8 mouse cellular contexts compared by ENCODE assay signal in genomic region chr7:142386621-142387201, GRCm38 (mm10). TPM values are rescaled to one million over a fixed set of nuclear protein-coding genes. Genes with fewer than 3 reads are reported as not detected.
A peak's percentile ranks its signal among the peaks of the same experiment; 100 is the strongest.
DNase-seq lines count a peak whose midpoint lies in the region; ATAC-seq lines count a peak whose summit lies in the region.

No protein-coding gene starts in this region.

- peak overlapping the region; percentile 87 for H3K4me3 ChIP-seq in forebrain, embryonic 13.5 days
- H3K4me3 ChIP-seq in kidney, embryonic 16.5 days (ENCODE audit: low read length), result peak overlapping the region; percentile 83
- H3K4me3 ChIP-seq in midbrain, embryonic 13.5 days (replicated peaks), result peak overlapping the region; percentile 85

- H3K4me2 ChIP-seq in forebrain, embryonic 13.5 days, result peak overlapping the region; percentile 90
- H3K4me2 ChIP-seq in kidney, embryonic 16.5 days (replicated peaks; ENCODE audit: low read depth, low read length), result peak overlapping the region; percentile 93
- peak overlapping the region; percentile 91 for H3K4me2 ChIP-seq in midbrain, embryonic 13.5 days (replicated peaks)

- peaks cover 21% of the 10 kb centered on the region for H3K4me1 ChIP-seq in forebrain, embryonic 13.5 days
- H3K4me1 ChIP-seq in kidney, embryonic 16.5 days (ENCODE audit: insufficient read depth, low read length), result peaks cover 19% of the 10 kb centered on the region
- peaks cover 22% of the 10 kb centered on the region for H3K4me1 ChIP-seq in midbrain, embryonic 13.5 days (replicated peaks)

- 0 out of 2 replicates have a peak, but pooled peaks cover 5% of the 10 kb centered on the region for H3K27me3 ChIP-seq in forebrain, embryonic 13.5 days
- H3K27me3 ChIP-seq in kidney, embryonic 16.5 days (ENCODE audit: insufficient read depth, low read length), result no peaks in the 10 kb centered on the region
- H3K27me3 ChIP-seq in midbrain, embryonic 13.5 days, result no peaks in the 10 kb centered on the region

- 69% methylated on average over 6 of the region's 6 CpGs for WGBS in forebrain, embryonic 13.5 days
- 46% methylated on average over 6 of the region's 6 CpGs for WGBS in kidney, embryonic 16.5 days
- WGBS in midbrain, embryonic 13.5 days, result 67% methylated on average over 6 of the region's 6 CpGs

- H3K9me3 ChIP-seq in forebrain, embryonic 13.5 days (replicated peaks), result no peaks in the 10 kb centered on the region
- no peaks in the 10 kb centered on the region for H3K9me3 ChIP-seq in kidney, embryonic 16.5 days (ENCODE audit: low read length)
- H3K9me3 ChIP-seq in midbrain, embryonic 13.5 days, result no peaks in the 10 kb centered on the region

- peak overlapping the region; percentile 25; the same call in 1 of the 2 replicates for H3K27ac ChIP-seq in forebrain, embryonic 13.5 days
- peak overlapping the region; percentile 88; the same call in 1 of the 2 replicates for H3K27ac ChIP-seq in kidney, embryonic 16.5 days (ENCODE audit: low read length)
- H3K27ac ChIP-seq in midbrain, embryonic 13.5 days, result no peak overlapping the region

- peak overlapping the region; percentile 78 for H3K9ac ChIP-seq in forebrain, embryonic 13.5 days
- peak overlapping the region; percentile 91 for H3K9ac ChIP-seq in kidney, embryonic 16.5 days (replicated peaks; ENCODE audit: low read length)
- H3K9ac ChIP-seq in midbrain, embryonic 13.5 days (replicated peaks), result peak overlapping the region; percentile 92

- DNase-seq in kidney, adult 11 months, result peak; percentile 47
- DNase-seq in kidney, adult 18-20 months, result no peak
- DNase-seq in adrenal gland, adult 2 months, result peak; percentile 83
- no peak for DNase-seq in urinary bladder, adult 2 months (ENCODE audit: low spot score)
- no peak for DNase-seq in testis, postnatal 10 days (ENCODE audit: low spot score)

- peaks cover 39% of the 10 kb centered on the region for H3K36me3 ChIP-seq in forebrain, embryonic 13.5 days (ENCODE audit: poor library complexity, severe bottlenecking)
- H3K36me3 ChIP-seq in kidney, embryonic 16.5 days (ENCODE audit: insufficient read depth, low read length), result peaks cover 35% of the 10 kb centered on the region
- peaks cover 38% of the 10 kb centered on the region for H3K36me3 ChIP-seq in midbrain, embryonic 13.5 days

- no peak; the same call in 1 of the 2 replicates for ATAC-seq in forebrain, embryonic 13.5 days
- 0 out of 2 replicates have a peak, but pooled peaks have one; percentile 14 for ATAC-seq in kidney, embryonic 16.5 days (ENCODE audit: low FRiP score, low TSS enrichment)
- ATAC-seq in midbrain, embryonic 13.5 days, result no peak; the same call in 1 of the 2 replicates

RNA-seq across cellular contexts. Expression of gene Ctsd, which starts 1.1 kb away (rescaled TPM):
- 1,000 to 10,000 TPM in 1 of 2 experiments, 100 to 1,000 TPM in 1; 904 to 1,338 TPM for total RNA-seq in adrenal gland, adult 2 months (2021)
- 889 and 996 TPM in 2 replicates for polyA plus RNA-seq in adrenal gland, adult 2 months (2012; rRNA removed)
- 145 and 166 TPM in 2 replicates for polyA plus RNA-seq in forebrain, embryonic 13.5 days (2015; fragmentation: Nextera tagmentation; extraction: Ambion mirVana)
- polyA plus RNA-seq in kidney, embryonic 16.5 days (2015; fragmentation: Nextera tagmentation; extraction: Ambion mirVana), result 398 and 453 TPM in 2 replicates
- polyA plus RNA-seq in midbrain, embryonic 13.5 days (2015; fragmentation: Nextera tagmentation; extraction: Ambion mirVana), result 191 and 206 TPM in 2 replicates
- 836 and 938 TPM in 2 replicates for polyA plus RNA-seq in urinary bladder, adult 2 months (2012; rRNA removed)

RNA-seq across cellular contexts. Expression of gene Gm49369, which starts 4.2 kb away (rescaled TPM):
- 1 to 10 TPM; 2.9 to 6.9 TPM for total RNA-seq in adrenal gland, adult 2 months (2021)
- polyA plus RNA-seq in adrenal gland, adult 2 months (2012; rRNA removed), result not detected in 2 replicates
- 1.5 TPM in 1 of 2 replicates, not detected in the other for polyA plus RNA-seq in forebrain, embryonic 13.5 days (2015; fragmentation: Nextera tagmentation; extraction: Ambion mirVana)
- 4.4 TPM in 1 of 2 replicates, not detected in the other for polyA plus RNA-seq in kidney, embryonic 16.5 days (2015; fragmentation: Nextera tagmentation; extraction: Ambion mirVana)
- polyA plus RNA-seq in midbrain, embryonic 13.5 days (2015; fragmentation: Nextera tagmentation; extraction: Ambion mirVana), result not detected in 2 replicates
- 2.0 and 2.2 TPM in 2 replicates for polyA plus RNA-seq in urinary bladder, adult 2 months (2012; rRNA removed)

RNA-seq across cellular contexts. Expression of gene Ifitm10, which starts 13.2 kb away (rescaled TPM):
- 1 to 10 TPM; 3.0 to 5.8 TPM for total RNA-seq in adrenal gland, adult 2 months (2021)
- 12.0 and 15.2 TPM in 2 replicates for polyA plus RNA-seq in adrenal gland, adult 2 months (2012; rRNA removed)
- polyA plus RNA-seq in forebrain, embryonic 13.5 days (2015; fragmentation: Nextera tagmentation; extraction: Ambion mirVana), result 0.96 and 1.1 TPM in 2 replicates
- polyA plus RNA-seq in kidney, embryonic 16.5 days (2015; fragmentation: Nextera tagmentation; extraction: Ambion mirVana), result 1.8 and 2.5 TPM in 2 replicates
- 1.9 and 2.3 TPM in 2 replicates for polyA plus RNA-seq in midbrain, embryonic 13.5 days (2015; fragmentation: Nextera tagmentation; extraction: Ambion mirVana)
- polyA plus RNA-seq in urinary bladder, adult 2 months (2012; rRNA removed), result 35.2 and 36.2 TPM in 2 replicates

RNA-seq across cellular contexts. Expression of gene Syt8, which starts 47.9 kb away (rescaled TPM):
- not detected for total RNA-seq in adrenal gland, adult 2 months (2021)
- 0.16 and 0.20 TPM in 2 replicates for polyA plus RNA-seq in adrenal gland, adult 2 months (2012; rRNA removed)
- polyA plus RNA-seq in forebrain, embryonic 13.5 days (2015; fragmentation: Nextera tagmentation; extraction: Ambion mirVana), result not detected in 2 replicates
- polyA plus RNA-seq in kidney, embryonic 16.5 days (2015; fragmentation: Nextera tagmentation; extraction: Ambion mirVana), result 2.3 and 4.0 TPM in 2 replicates
- polyA plus RNA-seq in midbrain, embryonic 13.5 days (2015; fragmentation: Nextera tagmentation; extraction: Ambion mirVana), result not detected in 2 replicates
- polyA plus RNA-seq in urinary bladder, adult 2 months (2012; rRNA removed), result 316 and 420 TPM in 2 replicates

RNA-seq across cellular contexts. Expression of gene Tnni2, which starts 54.9 kb away (rescaled TPM):
- total RNA-seq in adrenal gland, adult 2 months (2021), result under 1 TPM; 0.62 to 0.63 TPM
- 0.15 TPM in 1 of 2 replicates, not detected in the other for polyA plus RNA-seq in adrenal gland, adult 2 months (2012; rRNA removed)
- polyA plus RNA-seq in forebrain, embryonic 13.5 days (2015; fragmentation: Nextera tagmentation; extraction: Ambion mirVana), result 0.61 TPM in 1 of 2 replicates, not detected in the other
- polyA plus RNA-seq in kidney, embryonic 16.5 days (2015; fragmentation: Nextera tagmentation; extraction: Ambion mirVana), result 11.9 and 12.0 TPM in 2 replicates
- polyA plus RNA-seq in midbrain, embryonic 13.5 days (2015; fragmentation: Nextera tagmentation; extraction: Ambion mirVana), result 0.59 and 0.75 TPM in 2 replicates
- polyA plus RNA-seq in urinary bladder, adult 2 months (2012; rRNA removed), result 39.4 and 48.2 TPM in 2 replicates

Comparison
In these comparisons a context has a peak if more than half of its experiments do, and no peak if none do; other contexts are left out.
1. DNase-seq: peak in kidney, adult 11 months (single experiment) and adrenal gland, adult 2 months (single experiment); none in kidney, adult 18-20 months (single experiment), urinary bladder, adult 2 months (single experiment) and testis, postnatal 10 days (single experiment).
2. Peak in every context shown above with its lines, with median percentiles within 50 percentile points of each other: H3K4me2 ChIP-seq, H3K4me3 ChIP-seq and H3K9ac ChIP-seq.